Mouse (Mus musculus) kidney, adult 18-20 months (tissue): ENCODE results near the gene Sema3b.
A peak's percentile ranks its signal among the peaks of the same experiment; 100 is the strongest.

Experiments used
- DNase-seq: peaks from one replicate; pipeline ENCODE4 v3.0.0; 2021

Gene Sema3b

GRCm38 (mm10) chr9:107611456-107612190 lies 2.6 kb upstream of the Sema3b start:
- no peak for DNase-seq

GRCm38 (mm10) chr9:107609433-107609830 lies 403 bp upstream of the Sema3b start:
- DNase-seq = no peak

- peak; percentile 49 for DNase-seq
Observed at GRCm38 (mm10) chr9:107607653-107608245, 1.3 kb downstream of the Sema3b start.

GRCm38 (mm10) chr9:107607036-107607435 lies 2.0 kb downstream of the Sema3b start:
- DNase-seq = no peak

GRCm38 (mm10) chr9:107606591-107606990 lies 2.4 kb downstream of the Sema3b start:
- peak; percentile 70 for DNase-seq

GRCm38 (mm10) chr9:107605041-107605661 lies 3.9 kb downstream of the Sema3b start:
- DNase-seq = peak; percentile 78

- DNase-seq = no peak
Observed at GRCm38 (mm10) chr9:107603251-107603650, 5.8 kb downstream of the Sema3b start.

- peak; percentile 95 for DNase-seq
Observed at GRCm38 (mm10) chr9:107602068-107602648, 6.9 kb downstream of the Sema3b start.

GRCm38 (mm10) chr9:107601275-107601674 lies 7.8 kb downstream of the Sema3b start:
- DNase-seq = no peak

GRCm38 (mm10) chr9:107600745-107601144 lies 8.3 kb downstream of the Sema3b start:
- no peak for DNase-seq

- no peak for DNase-seq
Observed at GRCm38 (mm10) chr9:107599842-107600241, 9.2 kb downstream of the Sema3b start.

GRCm38 (mm10) chr9:107599433-107599832 lies 9.6 kb downstream of the Sema3b start:
- DNase-seq = no peak

- DNase-seq = no peak
Observed at GRCm38 (mm10) chr9:107598385-107598784, 10.6 kb downstream of the Sema3b start.

GRCm38 (mm10) chr9:107596619-107597569 lies 12.1 kb downstream of the Sema3b start:
- DNase-seq = no peak

- DNase-seq = no peak
Observed at GRCm38 (mm10) chr9:107594281-107595062, 14.6 kb downstream of the Sema3b start.

- peak; percentile 73 for DNase-seq
Observed at GRCm38 (mm10) chr9:107593101-107593976, 15.7 kb downstream of the Sema3b start.

GRCm38 (mm10) chr9:107590773-107591060 lies 18.3 kb downstream of the Sema3b start:
- no peak for DNase-seq

GRCm38 (mm10) chr9:107590058-107590772 lies 18.8 kb downstream of the Sema3b start:
- DNase-seq = peak; percentile 73

GRCm38 (mm10) chr9:107587833-107588639 lies 21.0 kb downstream of the Sema3b start:
- no peak for DNase-seq
